Mouse (Mus musculus) right cerebral cortex, adult 2 months (tissue): Measurements from ENCODE around the gene Acadsb.
"Not testable (repeated sequence)": the region's sequence is repeated elsewhere in the genome, so short reads cannot be mapped to it uniquely, and the experiment has no call there.

Source experiments
- DNase-seq, 2 experiments: peaks; one replicate each; pipeline ENCODE4 v3.0.0; 2021 to 2022; ENCODE audit warnings: low spot score in 2 of 2

Gene Acadsb

DNA sequence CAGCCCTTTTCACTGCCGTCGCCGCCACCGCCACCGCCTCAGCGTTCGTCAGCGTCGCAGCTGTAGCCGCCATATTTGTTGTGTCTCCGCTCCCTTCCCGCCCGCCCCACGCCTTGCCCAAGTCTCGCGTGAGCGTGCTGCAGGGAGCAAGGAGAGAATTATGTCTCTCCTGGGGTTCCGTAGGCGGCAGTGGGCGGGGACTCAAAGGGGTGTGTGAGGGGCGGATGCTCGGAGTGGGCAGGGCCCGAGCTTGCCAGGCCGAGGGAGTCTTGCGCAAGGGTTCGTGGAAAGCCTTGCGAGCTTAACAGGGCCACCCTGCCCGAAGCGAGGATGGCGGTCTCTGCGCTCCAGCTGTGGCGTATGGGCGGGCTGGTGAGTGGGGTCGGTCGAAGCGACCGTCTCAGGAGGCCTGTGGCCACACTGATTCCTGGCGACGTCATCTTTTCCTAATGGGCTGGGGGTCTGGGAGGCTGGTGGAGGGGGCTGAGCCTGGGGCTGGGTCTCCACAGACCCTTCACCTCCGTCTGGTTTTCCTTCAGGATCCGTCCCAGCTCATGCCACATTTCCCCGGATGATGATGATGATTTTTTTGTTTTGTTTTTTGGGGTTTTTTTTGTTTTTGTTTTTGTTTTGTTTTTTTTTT lies at the start of gene Acadsb, which contains the start of gene Ikzf5:
Gene Acadsb (plus strand): TSS at position 186 of the 643 bp plus-strand sequence.
Gene Ikzf5 (minus strand): TSS at position 106 of the 643 bp plus-strand sequence.
- peak; percentile 99 to 100 for DNase-seq

DNA sequence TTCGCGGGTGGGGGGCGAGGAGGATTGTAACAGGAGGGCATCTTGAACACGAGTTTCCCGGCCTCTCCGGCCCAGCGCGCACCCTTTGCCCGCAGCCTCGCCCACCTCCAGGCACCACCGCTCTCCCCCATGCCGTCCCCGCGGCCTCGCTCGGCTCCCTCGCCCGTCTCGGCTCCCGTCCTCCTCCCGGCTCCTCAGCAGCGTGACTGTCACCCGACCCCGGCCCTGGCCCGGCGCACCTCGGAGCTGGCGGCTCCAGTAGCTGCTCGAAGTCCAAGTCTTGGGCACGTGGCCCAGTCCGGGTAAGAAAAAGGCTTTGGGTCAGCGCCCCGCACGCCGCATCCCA lies 48.2 kb upstream of the Acadsb start:
- no peak for DNase-seq

DNA sequence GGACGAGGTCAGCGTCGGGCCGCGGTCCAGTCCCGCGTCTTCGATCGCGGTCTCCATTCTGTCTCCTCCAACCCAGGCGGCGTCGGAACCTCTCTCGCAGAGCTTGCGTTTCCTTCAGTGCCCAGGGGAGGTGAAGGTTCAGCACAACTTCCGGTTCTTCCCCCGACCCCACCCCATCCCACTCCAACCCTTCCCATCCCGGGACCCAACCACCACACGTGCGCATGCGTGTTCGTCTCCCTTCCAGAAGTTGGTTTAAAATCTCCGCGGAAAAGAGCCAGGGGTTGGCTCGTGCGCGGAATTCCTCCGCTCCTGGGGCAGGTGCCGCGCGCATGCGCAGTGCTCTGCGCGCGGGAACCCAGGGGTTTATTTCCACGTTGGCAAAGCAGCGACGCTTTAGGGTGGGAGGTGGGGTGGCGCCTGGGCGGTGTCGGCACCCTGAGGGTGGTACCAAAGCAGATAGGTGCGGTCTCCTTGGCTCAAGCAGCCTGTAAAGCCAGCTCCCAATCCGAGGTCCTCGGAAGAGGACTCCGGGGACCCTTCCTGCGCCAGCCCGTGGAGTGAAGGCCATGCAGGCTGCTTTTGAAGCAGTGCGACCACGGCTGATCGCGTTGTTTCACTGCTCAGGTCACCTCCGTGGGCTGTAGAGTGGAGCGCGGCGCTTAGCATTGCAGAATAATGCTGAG lies 47.6 kb upstream of the Acadsb start, which contains the start of gene 2310057M21Rik:
Gene 2310057M21Rik (minus strand): TSS at position 145 of the 686 bp plus-strand sequence.
- DNase-seq, result peak; percentile 93 to 94

DNA sequence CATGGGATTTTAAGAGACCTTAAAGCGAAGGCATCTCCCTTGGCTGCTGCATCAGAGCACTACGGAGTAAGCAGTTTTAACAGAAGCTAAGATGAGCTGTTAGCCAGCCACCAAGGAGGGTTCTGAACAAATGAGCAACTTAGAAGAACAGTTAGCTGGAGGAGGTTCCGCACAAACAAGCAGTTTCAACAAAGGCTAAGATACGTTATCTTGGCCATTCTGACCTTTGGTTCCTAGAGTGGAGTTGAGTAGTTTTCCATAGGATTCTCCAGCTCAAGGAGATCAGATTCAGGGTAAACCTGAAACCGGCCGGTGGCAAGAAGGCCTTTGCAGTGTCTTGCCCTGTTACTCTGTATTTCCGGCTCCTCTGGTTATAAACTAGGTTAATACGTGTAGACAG lies 46.3 kb upstream of the Acadsb start:
- DNase-seq, result no peak

DNA sequence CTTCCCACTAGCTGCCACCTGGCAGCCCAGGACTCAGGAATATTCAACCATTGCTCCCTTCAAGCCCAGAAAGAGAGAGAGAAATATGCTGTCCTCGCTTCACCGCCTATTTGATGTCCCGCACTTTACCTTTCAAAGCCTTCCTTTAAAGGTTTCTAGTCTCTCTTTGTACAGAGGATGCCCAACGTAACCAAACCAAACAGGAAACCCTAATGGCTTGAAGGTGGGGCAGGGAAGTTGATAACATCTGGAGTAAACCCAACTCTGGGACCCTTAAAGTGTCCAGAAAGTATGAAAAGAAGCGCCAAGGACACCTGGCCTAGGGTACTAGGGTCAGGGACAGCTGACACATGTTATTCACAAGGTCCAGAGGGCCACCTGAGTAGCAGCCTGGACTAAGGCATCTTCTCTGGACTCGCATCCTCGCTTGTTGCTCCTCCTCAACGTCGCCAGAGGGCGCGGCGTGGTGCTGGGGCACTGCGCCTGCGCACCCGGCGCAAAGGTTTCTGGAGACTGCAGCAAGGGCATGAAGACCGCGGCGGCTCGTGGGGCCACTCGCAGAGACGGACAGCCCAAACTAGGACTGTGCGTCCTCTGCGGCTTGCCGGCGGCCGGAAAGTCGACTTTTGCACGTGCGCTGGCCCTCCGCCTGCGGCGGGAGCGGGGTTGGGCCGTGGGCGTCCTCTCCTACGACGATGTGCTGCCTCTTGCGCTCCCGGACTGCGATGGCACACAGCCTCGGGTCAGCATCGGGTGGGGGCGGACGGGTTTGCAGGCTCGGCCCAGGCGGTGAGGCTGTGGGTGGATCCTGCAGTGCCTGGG lies 39.5 kb upstream of the Acadsb start, which contains the start of gene Pstk:
Gene Pstk (plus strand): TSS at position 494 of the 822 bp plus-strand sequence.
- DNase-seq, result peak; percentile 87 to 92

DNA sequence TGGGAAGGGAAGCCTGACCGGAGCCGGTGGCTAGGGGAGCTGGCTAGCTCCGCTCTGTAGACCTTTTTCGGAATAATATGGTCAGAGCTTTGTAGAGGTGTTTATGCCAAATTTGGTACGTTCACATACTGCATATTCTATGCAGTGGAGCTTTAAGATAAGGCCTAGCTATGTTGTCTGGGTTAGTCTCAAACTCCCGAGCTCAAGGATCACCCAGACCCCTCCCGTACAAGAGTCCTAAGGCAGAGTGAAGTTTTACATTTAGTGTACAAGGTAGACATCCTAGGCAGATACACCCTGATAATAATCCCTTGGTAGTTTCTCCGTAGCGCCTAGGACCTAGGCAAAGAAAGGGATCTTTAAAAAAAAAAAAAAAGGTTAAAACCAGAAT lies 38.9 kb upstream of the Acadsb start:
- no peak for DNase-seq

DNA sequence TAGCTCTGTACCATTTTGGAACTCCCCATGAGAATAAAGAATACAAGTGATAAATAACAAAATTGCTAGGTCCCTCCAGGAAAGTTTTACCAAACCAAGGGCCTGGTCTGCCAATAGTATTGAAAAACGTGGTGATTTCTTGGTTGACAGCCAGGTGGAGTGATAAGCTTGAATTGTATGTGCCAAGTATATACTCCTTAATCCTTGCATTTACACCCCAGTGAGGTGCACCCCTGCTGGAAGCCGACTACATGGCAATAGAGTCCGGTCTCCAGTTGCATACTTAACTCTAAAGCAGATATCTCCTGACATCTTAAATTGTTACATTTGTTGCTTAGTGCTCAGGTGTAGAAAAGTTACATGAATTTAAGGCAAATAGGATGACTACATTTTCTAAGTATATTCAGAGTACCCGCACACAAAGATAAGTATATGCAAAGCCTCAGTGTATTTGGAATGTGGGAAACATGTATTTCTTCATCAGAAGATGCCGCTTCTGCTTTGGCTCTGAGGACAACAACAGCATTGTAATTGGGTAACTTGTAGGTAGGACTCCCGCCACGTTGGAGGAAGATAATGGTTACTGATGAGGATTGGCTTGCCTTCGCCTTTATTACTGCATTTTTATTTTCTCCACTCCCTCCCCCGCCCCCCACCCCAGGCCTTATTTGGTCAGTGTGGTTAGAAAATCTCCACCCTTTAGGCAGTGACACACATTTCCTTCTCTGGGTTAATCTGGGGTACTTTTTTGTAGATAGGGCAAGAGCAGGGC lies 38.3 kb upstream of the Acadsb start:
- no peak for DNase-seq

DNA sequence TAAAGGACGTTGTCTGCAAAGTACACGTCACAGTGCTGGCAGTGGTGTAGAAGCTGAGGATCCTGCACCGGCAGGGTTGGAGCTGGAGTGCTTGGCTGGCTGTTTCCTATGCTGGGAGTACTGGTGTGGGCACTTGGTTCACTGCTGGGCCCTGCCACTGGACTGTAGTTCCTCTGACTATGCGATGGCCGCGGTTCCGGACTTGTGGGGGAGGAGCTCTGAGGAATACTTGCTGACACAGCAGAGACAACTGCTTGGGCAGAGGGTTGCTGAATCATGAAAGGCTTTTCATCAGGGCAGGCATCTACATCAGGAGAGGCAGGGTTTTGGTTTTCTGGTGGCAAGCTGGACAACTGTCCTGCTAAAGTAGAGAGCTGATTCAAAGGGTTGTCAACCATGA lies 18.6 kb upstream of the Acadsb start:
- DNase-seq, result not testable (repeated sequence)

DNA sequence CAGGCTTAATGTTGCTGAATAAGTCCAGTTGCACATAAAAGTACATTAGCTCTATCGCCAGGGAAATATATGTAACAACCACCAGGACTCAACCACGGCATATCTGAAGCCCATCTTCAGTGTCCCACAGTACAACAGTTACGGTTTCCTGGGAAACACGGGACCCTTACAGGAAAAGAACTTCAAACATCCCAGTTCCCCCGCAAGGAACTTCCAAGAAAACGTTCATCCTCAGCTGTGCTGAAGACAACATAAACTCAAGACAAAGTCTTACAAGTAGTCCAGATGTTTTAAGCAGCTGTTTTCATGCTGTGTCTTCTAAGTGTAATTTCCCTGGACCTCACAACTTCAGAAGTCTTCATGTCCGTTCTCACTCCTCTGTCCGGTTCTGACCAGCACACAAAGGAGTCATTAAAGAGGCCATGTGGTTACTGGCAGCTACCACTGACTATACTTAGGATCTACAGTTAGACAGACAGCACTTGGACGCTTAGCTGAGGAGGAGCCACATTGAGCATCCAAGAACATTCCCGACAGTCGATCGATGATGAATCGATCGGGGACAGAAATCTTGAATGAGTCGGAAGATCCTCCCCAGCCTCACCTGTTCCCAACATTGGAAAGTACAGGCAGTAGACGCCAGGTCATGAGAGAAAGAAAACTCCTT lies 947 bp upstream of the Acadsb start:
- DNase-seq, result peak in 1 of 2 experiments; percentile 17

DNA sequence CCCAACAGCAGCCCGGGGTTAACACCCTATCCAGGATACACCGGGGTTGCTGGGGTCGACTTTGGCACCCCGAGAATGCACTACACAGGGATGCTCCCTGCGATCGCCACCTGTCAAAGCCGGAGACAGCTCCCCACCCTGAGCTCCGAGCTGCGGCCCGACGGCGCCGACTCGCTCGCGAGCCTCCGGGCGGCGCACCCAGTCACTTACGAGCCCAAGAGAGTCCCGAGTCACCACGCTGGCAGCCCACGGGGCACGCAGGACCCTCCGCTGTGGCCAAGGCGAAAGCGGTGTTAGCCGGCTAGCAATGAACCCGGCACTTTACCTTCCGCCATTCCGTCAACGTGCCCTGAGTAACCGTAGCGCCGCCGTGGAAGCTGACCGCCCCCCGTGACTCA lies 414 bp upstream of the Acadsb start:
- no peak for DNase-seq

DNA sequence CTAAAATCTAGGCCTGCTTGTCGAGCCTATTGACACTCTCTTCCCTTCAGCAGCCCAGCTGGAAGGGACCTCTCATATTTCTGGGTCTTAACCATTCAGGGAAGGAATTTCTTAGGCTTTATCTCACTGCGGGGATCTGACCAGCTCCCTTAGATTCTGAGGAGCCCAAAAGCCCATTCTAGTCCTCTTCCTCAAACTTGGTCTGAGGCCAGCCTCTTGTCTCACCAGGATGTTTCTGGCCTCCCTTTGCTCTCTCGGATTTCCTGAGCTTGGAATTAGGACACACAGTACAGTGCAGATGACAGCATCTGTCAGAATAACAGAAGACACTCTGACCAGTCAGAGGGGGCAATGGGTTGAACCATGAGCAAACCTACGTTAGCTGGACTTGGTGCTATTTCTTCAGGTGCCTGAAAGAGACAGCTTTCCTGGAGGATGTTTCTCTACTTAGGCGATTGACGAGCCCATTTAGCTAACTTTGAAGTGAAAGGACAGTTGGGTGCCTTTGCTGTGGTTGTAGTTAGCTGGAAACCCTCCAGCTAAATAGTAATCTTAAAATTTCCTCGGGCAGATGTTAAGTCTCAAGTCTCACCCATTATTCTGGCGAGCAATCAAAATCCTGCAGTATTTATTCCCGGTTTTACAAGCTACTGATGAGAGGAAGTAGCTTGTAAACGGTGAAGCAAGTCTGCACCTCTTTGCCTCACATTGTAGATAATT lies 980 bp downstream of the Acadsb start:
- DNase-seq, result no peak

DNA sequence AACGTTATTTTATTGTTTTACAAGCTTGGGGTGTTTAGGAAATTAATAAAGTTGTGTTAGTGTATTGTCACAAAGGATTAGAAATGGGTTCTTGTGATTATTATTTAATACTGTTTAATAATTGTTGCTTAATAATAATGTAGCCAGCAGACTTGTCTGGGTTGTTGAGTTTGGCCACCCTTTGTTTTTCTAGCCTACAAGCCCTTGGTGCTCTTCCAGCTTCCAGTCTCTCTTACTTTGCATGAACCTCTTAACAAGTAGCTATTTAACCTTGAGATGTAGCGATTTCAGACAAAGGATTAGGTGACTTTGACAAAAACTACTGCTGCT lies 1.5 kb downstream of the Acadsb start:
- no peak for DNase-seq

DNA sequence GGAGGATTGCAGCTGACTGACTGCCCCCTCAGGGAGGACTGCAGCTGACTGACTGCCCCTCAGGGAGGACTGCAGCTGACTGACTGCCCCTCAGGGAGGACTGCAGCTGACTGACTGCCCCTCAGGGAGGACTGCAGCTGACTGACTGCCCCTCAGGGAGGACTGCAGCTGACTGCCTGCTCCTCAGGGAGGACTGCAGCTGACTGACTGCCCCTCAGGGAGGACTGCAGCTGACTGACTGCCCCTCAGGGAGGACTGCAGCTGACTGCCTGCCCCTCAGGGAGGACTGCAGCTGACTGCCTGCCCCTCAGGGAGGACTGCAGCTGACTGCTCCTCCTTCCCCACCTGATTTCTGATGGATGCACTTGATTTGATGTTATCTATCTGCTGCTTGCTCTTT lies 6.3 kb downstream of the Acadsb start:
- not testable (repeated sequence) for DNase-seq

DNA sequence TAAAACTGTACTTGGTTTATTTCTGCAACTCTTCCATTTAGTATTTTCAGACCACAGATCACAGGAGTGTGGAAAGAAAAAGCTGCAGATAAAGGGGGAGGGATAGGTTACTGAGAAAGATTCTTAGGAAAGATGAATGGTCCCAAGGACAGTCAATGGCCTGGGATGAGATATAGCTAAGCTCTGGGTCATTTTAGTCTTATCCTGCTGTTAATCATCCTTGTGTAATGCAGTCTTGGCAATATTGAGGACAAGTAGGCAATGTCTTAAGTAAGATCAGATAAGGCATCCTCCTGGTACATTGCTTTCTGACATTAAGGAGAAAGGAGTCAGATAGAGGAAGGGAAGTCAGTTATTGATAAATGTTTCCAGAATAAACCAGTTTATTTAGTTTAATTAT lies 7.2 kb downstream of the Acadsb start:
- DNase-seq, result no peak

DNA sequence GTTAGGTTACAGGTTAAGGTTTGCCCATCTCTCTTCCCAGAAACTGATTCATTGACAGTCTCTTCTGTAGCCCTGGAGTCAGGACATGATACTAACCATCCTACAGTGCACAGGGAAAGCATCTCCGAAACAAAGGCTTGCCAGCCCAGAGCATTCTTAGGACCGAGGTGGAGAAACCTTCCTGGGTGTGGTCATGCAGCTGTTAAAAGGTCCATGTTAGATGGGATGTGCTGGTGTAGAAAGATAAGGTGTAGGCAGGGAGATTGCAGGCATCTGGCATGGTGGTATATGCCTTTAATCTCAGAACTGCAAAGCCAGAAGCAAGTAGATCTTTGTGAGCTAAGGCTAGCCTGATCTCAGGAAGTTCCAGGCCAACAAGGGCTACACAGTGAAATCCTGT lies 14.5 kb downstream of the Acadsb start:
- DNase-seq, result no peak

DNA sequence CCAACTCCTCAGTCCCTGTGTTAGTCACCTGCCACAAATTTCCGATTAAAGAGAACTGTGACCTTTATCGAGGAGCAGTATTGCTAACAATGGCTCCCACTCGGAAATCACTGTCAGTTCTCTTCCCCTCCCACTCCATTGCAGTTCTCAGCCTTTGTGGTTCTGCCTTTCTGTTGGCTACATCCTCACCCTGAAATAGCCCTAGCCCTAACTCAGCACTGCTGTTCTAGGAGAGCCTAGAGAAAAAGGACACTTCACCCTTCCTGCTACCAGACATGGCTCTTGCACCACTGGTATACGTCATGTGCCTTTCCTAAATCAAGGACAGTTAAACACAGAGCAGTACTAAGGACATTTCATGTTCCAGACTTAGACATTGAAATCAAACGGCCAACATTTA lies 16.9 kb downstream of the Acadsb start:
- no peak for DNase-seq

DNA sequence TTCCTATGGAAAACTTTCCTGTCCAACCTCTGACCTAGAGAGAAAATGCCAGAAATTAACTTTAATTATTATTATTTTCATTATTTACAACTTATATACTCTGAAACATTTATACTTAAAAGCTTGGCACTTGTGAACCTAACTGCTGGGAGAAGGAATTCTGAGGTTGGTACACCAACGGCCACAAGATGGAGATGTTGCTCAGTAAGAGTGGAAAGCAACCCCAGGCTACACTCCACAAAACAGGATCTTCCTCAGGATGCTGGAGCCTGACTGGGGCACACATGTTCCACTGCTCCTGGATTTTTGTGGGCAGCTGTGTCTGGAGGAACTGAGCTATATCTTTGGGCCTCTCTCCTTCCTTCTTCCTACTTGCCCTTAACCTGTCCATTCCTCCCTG lies 21.8 kb downstream of the Acadsb start:
- DNase-seq, result peak; percentile 64 to 69

DNA sequence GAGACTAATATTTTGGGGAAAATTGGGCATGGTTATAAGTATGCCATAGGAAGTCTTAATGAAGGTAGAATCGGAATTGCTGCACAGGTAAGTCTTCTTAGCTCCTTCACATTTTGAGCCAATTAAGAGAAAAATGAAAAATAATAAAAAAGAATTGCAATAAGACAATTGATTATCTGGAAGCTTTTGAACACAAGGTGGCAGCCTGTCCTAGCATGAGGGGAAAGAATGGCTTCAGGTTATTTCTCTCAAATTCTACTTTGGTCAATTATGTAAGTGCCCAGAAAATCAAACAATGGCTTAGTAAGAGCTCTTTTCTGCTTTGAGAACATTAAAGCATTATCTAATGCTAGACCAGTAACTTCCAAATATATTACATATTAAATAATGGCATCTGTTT lies 23.9 kb downstream of the Acadsb start:
- no peak for DNase-seq

DNA sequence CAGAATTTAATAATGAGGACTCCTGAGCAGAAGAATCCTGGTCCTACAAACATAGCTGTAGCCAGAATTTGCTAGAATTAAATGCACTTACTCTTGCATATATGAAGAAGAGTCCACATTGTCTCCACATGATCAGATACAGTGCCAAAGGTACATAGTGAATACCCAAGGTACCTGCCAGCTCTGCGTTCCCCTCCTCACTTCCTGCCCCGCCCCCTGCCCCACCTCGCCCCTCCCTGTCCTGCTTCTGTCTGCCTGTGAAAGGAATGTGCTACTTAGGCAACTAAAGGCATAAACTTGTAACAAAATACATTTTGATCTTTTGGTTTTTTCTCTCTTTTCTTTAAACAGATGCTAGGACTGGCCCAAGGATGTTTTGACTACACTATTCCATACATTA lies 26.6 kb downstream of the Acadsb start:
- DNase-seq, result no peak

DNA sequence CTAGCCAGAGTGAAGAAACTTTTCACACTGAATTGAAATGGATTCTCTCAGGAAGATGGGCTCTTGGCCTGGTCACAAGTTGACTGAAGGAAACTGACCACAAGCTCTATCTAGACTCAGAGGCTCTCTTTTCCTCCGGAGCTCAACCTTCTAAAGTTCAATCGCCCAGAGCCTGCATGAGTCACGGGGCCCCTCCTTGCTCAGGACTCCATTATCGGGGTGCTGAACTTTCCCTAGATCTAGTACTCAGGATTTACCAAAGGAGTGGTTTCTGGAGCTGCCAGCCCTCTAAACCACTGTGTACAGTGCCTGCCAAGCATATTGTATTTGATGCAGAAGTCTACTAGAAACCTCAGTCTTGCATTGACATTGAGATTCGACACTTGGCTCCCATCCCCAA lies 46.3 kb downstream of the Acadsb start:
- DNase-seq, result no peak

DNA sequence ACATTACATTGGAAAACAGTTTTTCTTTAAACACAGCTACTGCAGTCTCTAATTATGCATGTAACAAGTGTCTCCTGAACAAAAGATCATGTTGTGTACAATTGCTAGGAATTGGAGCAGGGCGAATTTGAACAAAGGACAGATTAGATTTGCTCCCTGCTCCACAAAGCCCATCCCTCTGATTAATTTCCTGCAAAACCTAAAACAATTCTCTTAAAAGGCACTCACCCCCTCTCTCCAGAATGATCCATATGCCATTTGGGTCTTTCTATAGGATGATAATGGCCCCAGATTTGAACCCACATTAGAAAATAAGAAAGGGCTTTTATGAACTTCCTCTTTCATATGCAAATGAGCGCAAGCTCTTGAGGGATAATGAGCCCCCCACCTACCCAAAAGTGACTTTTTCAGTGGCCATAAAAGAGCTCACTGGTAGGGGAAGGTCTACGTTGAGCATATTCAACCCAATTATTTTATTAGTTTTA lies 54.8 kb downstream of the Acadsb start:
- DNase-seq, result no peak
